Mouse (Mus musculus) brain, embryonic 14.5 days (tissue): ENCODE data around the gene Tmc2.

ENCODE experiments used
- CTCF ChIP-seq: fragments of 200-500 bp; IDR thresholded peaks from 2 replicates; pipeline ENCODE4 v1.5.1; 2012; ENCODE audit warnings: inconsistent platforms, mild to moderate bottlenecking, moderate library complexity, borderline replicate concordance; ENCODE audit not compliant: insufficient read depth, insufficient read length; ENCODE audit errors: extremely low read depth
- POLR2A ChIP-seq: fragments of 200-500 bp; IDR thresholded peaks from 2 replicates; pipeline ENCODE4 v1.6.1; 2012; ENCODE audit warnings: mild to moderate bottlenecking, inconsistent platforms, borderline replicate concordance; ENCODE audit not compliant: poor library complexity, insufficient read depth, insufficient read length, severe bottlenecking; ENCODE audit errors: extremely low read depth

DNA sequence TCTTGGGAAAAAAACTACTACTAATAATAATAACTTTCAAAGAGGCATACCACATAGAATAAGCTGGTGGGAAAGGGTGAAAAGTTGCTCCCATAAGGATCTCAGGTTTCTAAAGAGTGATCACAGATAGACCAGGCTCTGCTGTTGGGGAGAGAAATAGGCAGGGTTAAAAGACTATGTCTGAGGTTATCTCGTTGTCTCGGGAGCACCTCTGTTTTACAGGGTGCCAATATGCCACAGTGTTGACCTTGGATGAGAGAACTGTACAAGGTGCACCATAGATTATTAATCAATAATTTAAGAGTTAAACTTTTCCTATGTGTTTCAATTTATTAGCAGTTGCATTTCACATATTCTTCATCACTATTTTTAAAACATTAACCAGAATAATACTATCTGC lies 66.9 kb downstream of the Tmc2 start:
- TF ChIP-seq CTCF = no peak
- TF ChIP-seq POLR2A = no peak
